ENCODE assay signal across 9 mouse cellular contexts in the genomic region with DNA sequence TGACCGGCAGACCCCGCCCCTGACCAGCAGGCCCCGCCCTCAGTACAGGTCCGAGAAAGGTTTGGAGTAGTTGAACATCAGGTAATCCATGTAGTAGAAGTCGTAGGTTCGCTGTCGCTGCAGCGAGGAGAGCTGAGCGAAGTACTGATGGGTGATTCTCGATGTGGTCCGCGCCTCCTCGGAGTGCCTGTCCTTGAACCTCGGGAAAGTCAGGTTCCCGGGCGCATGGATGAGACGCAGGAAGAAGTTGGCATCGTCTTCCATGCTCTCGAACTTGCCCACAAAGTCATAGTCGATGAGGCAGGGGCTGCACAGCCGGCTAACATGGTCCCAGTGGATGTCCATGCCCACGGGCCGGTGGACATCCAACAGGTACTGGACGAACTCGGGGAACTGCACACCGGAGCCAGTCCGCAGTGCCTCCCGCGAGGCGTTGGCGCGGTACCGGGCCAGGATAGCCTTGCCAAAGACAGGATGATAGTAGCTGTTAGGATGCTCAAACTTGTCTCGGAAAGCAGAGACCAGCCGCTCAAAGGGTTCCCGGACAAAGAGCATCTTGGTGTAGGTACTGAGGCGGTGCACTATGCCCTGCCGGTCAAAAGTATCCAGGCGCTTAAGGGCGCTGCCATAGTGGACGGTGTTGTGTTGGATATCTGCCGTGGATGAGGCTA. TPM values are rescaled to one million over a fixed set of nuclear protein-coding genes. Genes with fewer than 3 reads are reported as not detected.
DNase-seq lines count a peak whose midpoint lies in the region; ATAC-seq and TF ChIP-seq lines count a peak whose summit lies in the region.
"Had no signal": no experiment of that assay in that cellular context is flagged by ENCODE, and none has a peak within 500 bp of the region (broad histone marks: within the 10 kb centered on the region; RNA-seq: fewer than 3 reads in every experiment).

No protein-coding gene starts in this region.

- no peak for ATAC-seq in heart, embryonic 13.5 days (ENCODE audit: extremely low read depth, insufficient number of reproducible peaks, low FRiP score, low TSS enrichment)
- no peak for ATAC-seq in G1E (ENCODE audit: extremely low read depth, insufficient number of reproducible peaks, low FRiP score, poor library complexity, severe bottlenecking)

- H3K27ac ChIP-seq in heart, embryonic 13.5 days (replicated peaks), result no peak overlapping the region
- H3K27ac ChIP-seq in hindbrain, embryonic 10.5 days, result 0 out of 2 replicates have a peak overlapping the region, but pooled peaks have one; percentile 8
- H3K27ac ChIP-seq in midbrain, embryonic 10.5 days (replicated peaks), result no peak overlapping the region
- H3K27ac ChIP-seq: liver, embryonic 15.5 days had no signal

- peak overlapping the region; percentile 37 for H3K4me3 ChIP-seq in heart, embryonic 13.5 days
- peak overlapping the region; percentile 15; the same call in 1 of the 2 replicates for H3K4me3 ChIP-seq in G1E (ENCODE audit: low read depth, low read length)
- peak overlapping the region; percentile 41 for H3K4me3 ChIP-seq in hindbrain, embryonic 10.5 days
- H3K4me3 ChIP-seq in midbrain, embryonic 10.5 days, result peak overlapping the region; percentile 47
- H3K4me3 ChIP-seq: liver, embryonic 15.5 days had no signal

- H3K36me3 ChIP-seq in heart, embryonic 13.5 days, result no peaks in the 10 kb centered on the region
- no peaks in the 10 kb centered on the region for H3K36me3 ChIP-seq in G1E (replicated peaks)
- no peaks in the 10 kb centered on the region for H3K36me3 ChIP-seq in hindbrain, embryonic 10.5 days
- H3K36me3 ChIP-seq in midbrain, embryonic 10.5 days, result no peaks in the 10 kb centered on the region
- H3K36me3 ChIP-seq: liver, embryonic 15.5 days had no signal

- no peak overlapping the region for H3K9ac ChIP-seq in heart, embryonic 13.5 days
- H3K9ac ChIP-seq: liver, embryonic 15.5 days had no signal

- H3K27me3 ChIP-seq in heart, embryonic 13.5 days (replicated peaks), result peaks cover 53% of the 10 kb centered on the region
- no peaks in the 10 kb centered on the region for H3K27me3 ChIP-seq in G1E (ENCODE audit: insufficient read depth, low read length)
- H3K27me3 ChIP-seq in hindbrain, embryonic 10.5 days (ENCODE audit: insufficient read depth, poor library complexity, severe bottlenecking), result peaks cover 41% of the 10 kb centered on the region
- H3K27me3 ChIP-seq in midbrain, embryonic 10.5 days (ENCODE audit: low read depth, poor library complexity, severe bottlenecking), result peaks cover 47% of the 10 kb centered on the region

- TF ChIP-seq CTCF in G1E (IDR thresholded peaks at IDR 0.05; ENCODE audit: low read depth, low read length), result no peak

- peak overlapping the region; percentile 59 for H3K4me2 ChIP-seq in heart, embryonic 13.5 days
- H3K4me2 ChIP-seq: liver, embryonic 15.5 days had no signal

- 12% methylated on average over 42 of the region's 42 CpGs for WGBS in heart, embryonic 13.5 days
- whole genome bisulfite sequencing in hindbrain, embryonic 10.5 days, result 14% methylated on average over 42 of the region's 42 CpGs
- WGBS in midbrain, embryonic 10.5 days, result 12% methylated on average over 42 of the region's 42 CpGs

- peaks cover 7% of the 10 kb centered on the region for H3K4me1 ChIP-seq in heart, embryonic 13.5 days
- no peaks in the 10 kb centered on the region for H3K4me1 ChIP-seq in G1E (ENCODE audit: insufficient read depth, low read depth, low read length)
- peaks cover 28% of the 10 kb centered on the region for H3K4me1 ChIP-seq in hindbrain, embryonic 10.5 days (replicated peaks)
- H3K4me1 ChIP-seq in midbrain, embryonic 10.5 days, result peaks cover 23% of the 10 kb centered on the region
- H3K4me1 ChIP-seq: liver, embryonic 15.5 days had no signal

- no peak for DNase-seq in heart, adult 9 months (ENCODE audit: low spot score in 2 of 2)
- DNase-seq in G1E (ENCODE audit: low spot score), result no peak
- no peak for DNase-seq in hindbrain, embryonic 10.5 days (ENCODE audit: low spot score)
- DNase-seq in midbrain, embryonic 10.5 days (ENCODE audit: low spot score), result peak; percentile 37
- no peak for DNase-seq in right cerebral cortex, postnatal 4 days
- no peak for DNase-seq in spleen, postnatal 10 days (ENCODE audit: low spot score in 2 of 2)
- DNase-seq in embryo, embryonic 11 days, result no peak

- no peaks in the 10 kb centered on the region for H3K9me3 ChIP-seq in heart, embryonic 13.5 days
- H3K9me3 ChIP-seq in G1E (replicated peaks), result peaks cover 70% of the 10 kb centered on the region
- H3K9me3 ChIP-seq in hindbrain, embryonic 10.5 days, result no peaks in the 10 kb centered on the region
- H3K9me3 ChIP-seq in midbrain, embryonic 10.5 days (replicated peaks), result no peaks in the 10 kb centered on the region
- H3K9me3 ChIP-seq: liver, embryonic 15.5 days had no signal

RNA-seq across cellular contexts. Expression of a gene that starts 18.7 kb away (rescaled TPM):
- 6.5 and 6.7 TPM in 2 replicates for polyA plus RNA-seq in heart, embryonic 13.5 days (2015; fragmentation: Nextera tagmentation; extraction: Ambion mirVana)
- total RNA-seq in G1E (2014; fragmentation: Nextera tagmentation) (not detected in 2 replicates), G1E (2017) (0.06 and 0.11 TPM in 2 replicates)
- not detected in 2 replicates for polyA plus RNA-seq in G1E (2012)
- 43.3 and 45.0 TPM in 2 replicates for polyA plus RNA-seq in hindbrain, embryonic 10.5 days (2016; fragmentation: Nextera tagmentation; extraction: Ambion mirVana)
- polyA plus RNA-seq in midbrain, embryonic 10.5 days (2016; fragmentation: Nextera tagmentation; extraction: Ambion mirVana), result 36.8 and 44.6 TPM in 2 replicates
